Mouse (Mus musculus) c-Kit-positive CD71-positive TER-119-positive erythroid progenitor cells, embryonic 14.5 days (primary cell): ENCODE results near the gene Nell2.
"Not testable (repeated sequence)": the region's sequence is repeated elsewhere in the genome, so short reads cannot be mapped to it uniquely, and the experiment has no call there.

Experiments
- DNase-seq: peaks from one replicate; pipeline ENCODE4 v3.0.0-alpha.2; 2013; ENCODE audit warnings: low spot score

The Nell2 gene

DNA sequence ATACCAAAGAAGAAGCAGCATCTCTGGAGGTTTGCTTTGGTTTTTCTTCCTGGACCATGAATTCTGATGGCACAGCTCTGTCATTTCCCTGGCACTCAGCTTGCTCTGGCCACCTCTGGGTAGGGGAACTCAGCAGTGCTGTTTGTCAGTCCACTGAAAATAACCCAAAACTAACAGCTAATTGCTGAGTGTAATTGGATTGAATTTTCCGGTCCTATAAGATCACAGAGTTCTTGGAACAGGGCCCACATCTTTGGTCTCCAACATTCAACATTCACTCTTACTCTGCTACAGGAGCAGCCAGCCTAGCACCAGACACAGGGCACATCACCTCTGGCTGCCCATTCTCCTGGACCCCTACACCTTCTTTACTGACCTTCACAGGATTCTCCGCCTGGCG, 287.2 kb downstream of the Nell2 start:
- DNase-seq, result no peak

DNA sequence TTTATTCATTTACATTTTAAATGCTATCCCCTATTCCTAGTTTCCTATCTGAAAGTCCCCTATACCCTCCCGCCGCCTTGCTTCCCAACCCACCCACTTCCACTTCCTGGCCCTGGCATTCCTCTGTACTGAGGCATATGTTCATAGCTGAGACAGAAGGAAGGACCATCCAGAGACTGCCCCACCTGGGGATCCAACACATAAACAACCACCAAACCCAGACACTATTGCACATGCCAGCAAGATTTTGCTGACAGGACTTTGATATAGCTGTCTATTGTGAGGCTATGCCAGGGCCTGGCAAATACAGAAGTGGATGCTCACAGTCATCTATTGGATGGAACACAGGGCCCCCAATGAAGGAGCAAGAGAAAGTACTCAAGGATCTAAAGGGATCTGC, 291.3 kb downstream of the Nell2 start:
- DNase-seq, result not testable (repeated sequence)

DNA sequence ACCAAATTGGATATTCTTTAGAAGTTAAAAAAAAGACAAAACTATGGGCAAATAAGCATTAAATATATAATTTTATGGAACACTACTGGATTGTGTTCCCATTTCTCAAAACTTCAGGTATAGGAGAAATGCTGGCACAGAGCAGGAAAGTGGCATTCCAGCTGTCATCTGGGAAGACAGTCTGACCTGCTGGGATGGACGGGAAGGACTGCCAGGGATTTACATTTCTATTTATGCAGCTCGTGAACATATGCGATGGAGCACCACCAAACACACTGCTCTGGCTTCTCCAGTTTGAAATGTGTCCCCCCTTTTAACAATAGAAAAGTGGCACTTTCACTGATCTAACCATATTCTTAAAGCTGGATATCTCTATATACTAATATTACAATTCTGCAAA, 291.9 kb downstream of the Nell2 start:
- DNase-seq, result no peak

- DNase-seq, result no peak
Observed at GRCm38 (mm10) chr15:95231171-95231570, 297.2 kb downstream of the Nell2 start.

GRCm38 (mm10) chr15:95216640-95217365, 311.6 kb downstream of the Nell2 start:
- no peak for DNase-seq

DNA sequence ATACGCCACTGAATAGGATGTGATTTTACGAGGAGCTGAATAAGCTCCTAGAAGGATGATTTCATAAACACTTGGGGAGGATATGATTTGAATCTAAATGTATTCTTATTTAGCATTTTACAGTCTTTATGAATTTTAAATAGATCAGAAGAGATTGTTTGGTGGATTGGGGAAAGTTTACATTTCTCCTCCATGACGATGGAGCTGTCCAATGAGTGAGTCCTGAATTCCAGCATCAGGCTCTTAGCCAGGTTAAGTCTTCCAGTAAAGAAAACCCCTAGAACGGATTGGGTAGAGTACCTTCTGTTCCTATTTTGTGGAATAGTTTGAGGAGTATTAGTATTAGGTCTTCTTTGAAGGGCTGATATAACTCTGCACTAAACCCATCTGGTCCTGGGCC, 317.8 kb downstream of the Nell2 start:
- no peak for DNase-seq

GRCm38 (mm10) chr15:95209186-95209585, 319.2 kb downstream of the Nell2 start:
- no peak for DNase-seq

GRCm38 (mm10) chr15:95193661-95194280, 334.6 kb downstream of the Nell2 start:
- DNase-seq, result no peak

GRCm38 (mm10) chr15:95192951-95193350, 335.4 kb downstream of the Nell2 start:
- no peak for DNase-seq

- DNase-seq, result no peak
Observed at GRCm38 (mm10) chr15:95186226-95186625, 342.1 kb downstream of the Nell2 start.

GRCm38 (mm10) chr15:95185419-95185818, 342.9 kb downstream of the Nell2 start:
- no peak for DNase-seq

DNA sequence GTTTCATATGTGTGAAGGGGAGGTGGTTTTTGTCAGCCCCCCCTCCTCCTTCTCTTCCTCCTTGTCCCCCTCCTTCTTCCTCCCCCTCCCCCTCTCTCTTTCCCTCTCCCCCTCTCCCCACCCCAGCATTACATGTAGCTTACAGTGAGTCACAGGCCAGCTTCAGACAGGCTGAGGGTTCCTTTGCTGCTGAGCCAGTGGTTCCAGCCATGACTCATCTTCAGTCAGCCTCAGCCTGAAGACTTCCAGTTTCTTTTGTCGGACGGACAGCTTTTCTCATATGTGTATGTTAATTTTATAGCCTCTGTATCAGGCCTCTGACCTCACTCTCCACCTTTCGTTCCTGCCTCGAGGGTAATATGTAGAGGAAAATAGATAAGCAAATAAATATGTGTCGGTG, 344.9 kb downstream of the Nell2 start:
- no peak for DNase-seq

GRCm38 (mm10) chr15:95156828-95157227, 371.5 kb downstream of the Nell2 start:
- no peak for DNase-seq

GRCm38 (mm10) chr15:95145118-95145517, 383.2 kb downstream of the Nell2 start:
- no peak for DNase-seq

GRCm38 (mm10) chr15:95144131-95144530, 384.2 kb downstream of the Nell2 start:
- no peak for DNase-seq

- no peak for DNase-seq
Observed at GRCm38 (mm10) chr15:95138709-95139409, 389.5 kb downstream of the Nell2 start.

- DNase-seq, result no peak
Observed at GRCm38 (mm10) chr15:95137018-95137810, 391.1 kb downstream of the Nell2 start.

- DNase-seq, result no peak
Observed at GRCm38 (mm10) chr15:95135926-95136609, 392.3 kb downstream of the Nell2 start.

- no peak for DNase-seq
Observed at GRCm38 (mm10) chr15:95131401-95131800, 397.0 kb downstream of the Nell2 start.

DNA sequence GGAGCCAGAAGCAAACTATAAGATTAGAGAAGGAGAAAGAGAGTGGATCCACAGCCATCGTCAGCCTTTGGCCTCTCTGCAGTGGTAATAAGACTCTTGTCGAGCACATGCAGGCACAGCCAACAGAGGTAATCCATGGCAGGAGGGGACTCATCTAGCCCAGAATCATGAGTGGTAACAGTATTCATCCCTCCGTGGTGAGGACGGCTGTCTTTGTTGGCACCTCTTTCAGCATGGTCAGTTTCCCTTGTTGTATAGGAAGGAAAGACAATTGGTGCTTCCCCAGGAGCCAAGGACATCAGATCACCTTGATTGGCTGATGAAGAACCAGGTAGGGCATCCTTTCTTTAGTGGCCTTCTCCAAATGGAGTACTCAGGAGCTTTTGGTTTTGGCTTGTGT, 419.7 kb downstream of the Nell2 start:
- no peak for DNase-seq

- DNase-seq, result no peak
Observed at GRCm38 (mm10) chr15:95107246-95107809, 421.0 kb downstream of the Nell2 start.
